Comparison of ENCODE assay signal across 8 mouse cellular contexts in genomic region chr2:130905751-130906583, GRCm38 (mm10). TPM values are rescaled to one million over a fixed set of nuclear protein-coding genes. Genes with fewer than 3 reads are reported as not detected.
DNase-seq lines count a peak whose midpoint lies in the region; ATAC-seq and TF ChIP-seq lines count a peak whose summit lies in the region.

TSS of gene 4930402H24Rik (minus strand) at chr2:130906406.
TSS of gene Atrn (plus strand) at chr2:130906495.

- peak within 1 kb of the TSS; percentile 96 for H3K9ac ChIP-seq in hindbrain, embryonic 14.5 days

- H3K27ac ChIP-seq in hindbrain, embryonic 14.5 days: peak within 1 kb of the TSS; percentile 86

- H3K36me3 ChIP-seq in hindbrain, embryonic 14.5 days (replicated peaks; ENCODE audit: control insufficient read depth, insufficient read depth): no peaks in the 10 kb centered on the region

- CTCF ChIA-PET in Patski (lab: Charles Lee): interaction anchor here (0.6 to 1.1 kb wide), 3 partner anchors 10 to 290 kb away, joined by 3 read pairs; no protein-coding TSS in a partner anchor

- WGBS in hindbrain, embryonic 14.5 days: 6% methylated on average over 44 of the region's 50 CpGs

- POLR2A ChIA-PET in Patski (lab: Charles Lee): no interaction called here

- peaks cover 15% of the 10 kb centered on the region for H3K4me1 ChIP-seq in hindbrain, embryonic 14.5 days (replicated peaks; ENCODE audit: control insufficient read depth, insufficient read depth, low read length)

- peak; percentile 88 for ATAC-seq in Patski
- ATAC-seq in hindbrain, embryonic 14.5 days (ENCODE audit: low FRiP score): peak; percentile 98

- peak; percentile 25 for DNase-seq in Patski (ENCODE audit: low read depth, low spot score)
- DNase-seq in cerebellum, postnatal 14 days: peak; percentile 99
- DNase-seq in frontal cortex, postnatal 25 days (ENCODE audit: low spot score in 2 of 2): peak; percentile 73 to 87
- DNase-seq in hindbrain, embryonic 14.5 days (ENCODE audit: low spot score): peak; percentile 95
- peak; percentile 89 to 93 for DNase-seq in layer of hippocampus, postnatal 36 days
- peak; percentile 93 for DNase-seq in lung, postnatal 36 days
- peak; percentile 96 for DNase-seq in retina, postnatal 1 day
- DNase-seq in urinary bladder, adult 18-20 months (ENCODE audit: low spot score in 2 of 2): peak; percentile 82 to 85

- H3K4me2 ChIP-seq in hindbrain, embryonic 14.5 days (replicated peaks): peak within 1 kb of the TSS; percentile 76

- H3K27me3 ChIP-seq in Patski: no peaks in the 10 kb centered on the region
- no peaks in the 10 kb centered on the region for H3K27me3 ChIP-seq in hindbrain, embryonic 14.5 days (ENCODE audit: control insufficient read depth, insufficient read depth, low read length)

- in situ Hi-C loops in Patski (cut with MboI; ENCODE audit: low pct_unique_long_range_greater_than_20kb): loop anchor here (5.0 kb wide), 1 partner anchor 89 kb away; no protein-coding TSS in a partner anchor

- peak within 1 kb of the TSS; percentile 94 for H3K4me3 ChIP-seq in hindbrain, embryonic 14.5 days (replicated peaks; ENCODE audit: low read length)

- no peaks in the 10 kb centered on the region for H3K9me3 ChIP-seq in hindbrain, embryonic 14.5 days (ENCODE audit: control insufficient read depth, low read length)

- no peak for TF ChIP-seq CTCF in Patski (IDR thresholded peaks at IDR 0.05)

RNA-seq across cellular contexts. Expression of gene 4930402H24Rik, which starts in this region (rescaled TPM):
- 50.9 TPM for polyA plus RNA-seq in Patski (2021)
- 92.5 and 99.6 TPM in 2 replicates for polyA plus RNA-seq in hindbrain, embryonic 14.5 days (2014; fragmentation: Nextera tagmentation; extraction: Ambion mirVana)
- total RNA-seq in layer of hippocampus, postnatal 36 days (2021): 10 to 100 TPM; 80.1 to 90.1 TPM

RNA-seq across cellular contexts. Expression of gene Atrn, which starts in this region (rescaled TPM):
- polyA plus RNA-seq in Patski (2021): 32.9 TPM
- 22.7 and 22.9 TPM in 2 replicates for polyA plus RNA-seq in hindbrain, embryonic 14.5 days (2014; fragmentation: Nextera tagmentation; extraction: Ambion mirVana)
- total RNA-seq in layer of hippocampus, postnatal 36 days (2021): 100 to 1,000 TPM; 113 TPM

Comparison
In these comparisons a context has a peak if more than half of its experiments do, and no peak if none do; other contexts are left out.
1. Peak in every context shown above with its lines: DNase-seq, ATAC-seq, H3K4me3 ChIP-seq and H3K27ac ChIP-seq.
2. DNase-seq: peak in every context shown above with its lines; median percentile 99 in cerebellum, postnatal 14 days; 96 in retina, postnatal 1 day; 95 in hindbrain, embryonic 14.5 days; 93 in lung, postnatal 36 days; 91 in layer of hippocampus, postnatal 36 days; 84 in urinary bladder, adult 18-20 months; 80 in frontal cortex, postnatal 25 days; 25 in Patski.